Mouse (Mus musculus): Measurements from ENCODE around the gene Fnbp1. TPM values are rescaled to one million over a fixed set of nuclear protein-coding genes. Genes with fewer than 3 reads are reported as not detected.

Fnbp1 gene
- total RNA-seq, 2 experiments from 2014 or later = 9.2 to 11.9 TPM

GRCm38 (mm10) chr2:30983024-30983423 is 158.8 kb downstream of the Fnbp1 start:
- DNase-seq (ENCODE audit: low spot score) = no peak

GRCm38 (mm10) chr2:30981790-30982513 is 159.9 kb downstream of the Fnbp1 start, which contains the start of the genes BC005624 and Usp20:
Gene BC005624, minus strand, starts transcription at chr2:30982201.
Gene Usp20, plus strand, starts transcription at chr2:30982279.
- peak; percentile 99 for DNase-seq (ENCODE audit: low spot score)

Other genes with a start within 250 kb of the Fnbp1 start
- gene Ptges, start 212.1 kb downstream of the Fnbp1 start, total RNA-seq (2021) = 1 to 10 TPM; 2.9 to 4.0 TPM
- gene Tor1b, start 189.0 kb downstream of the Fnbp1 start, total RNA-seq (2021) = 10 to 100 TPM; 21.7 to 24.6 TPM
- 1 to 10 TPM; 6.4 to 7.1 TPM for gene Tor1a, start 174.1 kb downstream of the Fnbp1 start, total RNA-seq (2021)
- gene BC005624, start 159.8 kb downstream of the Fnbp1 start, total RNA-seq (2021) = 10 to 100 TPM; 27.0 to 31.3 TPM
- 10 to 100 TPM; 12.0 to 12.1 TPM for gene Usp20, start 159.7 kb downstream of the Fnbp1 start, total RNA-seq (2021)
- 10 to 100 TPM; 21.7 to 23.4 TPM for gene Gpr107, start 10.3 kb upstream of the Fnbp1 start, total RNA-seq (2021)
- 1 to 10 TPM; 4.5 to 5.5 TPM for gene Ncs1, start 103.8 kb upstream of the Fnbp1 start, total RNA-seq (2021)
- gene Hmcn2, start 172.4 kb upstream of the Fnbp1 start, total RNA-seq (2021) = 10 to 100 TPM; 25.9 to 30.7 TPM

Data from gastrocnemius, adult 18-20 months (tissue).